Mouse (Mus musculus) C2C12 (cell line): ENCODE results near the gene Dnaaf5.

Source experiments
- CTCF ChIP-seq: IDR thresholded peaks from one replicate; pipeline ENCODE4 v1.5.1; 2011; ENCODE audit not compliant: control insufficient read depth, insufficient read depth, insufficient read length
- FOSL1 ChIP-seq: IDR thresholded peaks from one replicate; pipeline ENCODE4 v1.8.0; 2011; ENCODE audit warnings: mild to moderate bottlenecking, low read length; ENCODE audit not compliant: poor library complexity, insufficient read depth, severe bottlenecking
- MAX ChIP-seq: IDR thresholded peaks from one replicate; pipeline ENCODE4 v1.6.1; 2011; ENCODE audit warnings: mild to moderate bottlenecking, control low read depth
- MYOG ChIP-seq: IDR thresholded peaks from one replicate; pipeline ENCODE4 v1.6.1; 2011; ENCODE audit not compliant: control insufficient read depth, insufficient read length; ENCODE audit errors: extremely low read depth
- USF1 ChIP-seq: IDR thresholded peaks from one replicate; pipeline ENCODE4 v1.6.1; 2011; ENCODE audit warnings: low read depth, mild to moderate bottlenecking, control low read depth, moderate library complexity

DNA sequence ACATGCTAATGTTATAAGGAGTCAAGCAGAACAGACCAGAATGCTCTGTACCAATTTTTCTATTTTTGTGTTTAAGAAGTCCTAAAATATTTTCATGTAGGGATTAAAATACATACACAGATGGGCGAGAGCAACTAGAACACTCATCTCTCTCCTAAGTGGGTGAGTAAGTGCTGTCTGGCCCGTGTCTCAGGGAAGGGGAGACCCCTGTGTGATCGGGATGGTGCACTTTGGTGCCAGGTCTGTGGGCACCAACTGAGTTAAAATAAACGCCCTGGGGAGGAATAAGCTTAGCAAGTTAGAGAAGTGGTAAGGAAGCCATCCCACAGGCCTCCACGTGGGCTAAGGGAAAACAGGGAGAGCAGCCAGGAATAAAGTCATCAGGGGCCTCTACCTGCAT, 40.9 kb downstream of the Dnaaf5 start:
- TF ChIP-seq CTCF (no peak), USF1 (no peak), MAX (no peak), FOSL1 (no peak), MYOG (no peak)
